Mouse (Mus musculus): ENCODE data around the gene Setd1b. TPM values are rescaled to one million over a fixed set of nuclear protein-coding genes. Genes with fewer than 3 reads are reported as not detected.

The Setd1b gene
- polyA plus RNA-seq, 1 experiment from 2014 or later: 4.5 TPM

DNA sequence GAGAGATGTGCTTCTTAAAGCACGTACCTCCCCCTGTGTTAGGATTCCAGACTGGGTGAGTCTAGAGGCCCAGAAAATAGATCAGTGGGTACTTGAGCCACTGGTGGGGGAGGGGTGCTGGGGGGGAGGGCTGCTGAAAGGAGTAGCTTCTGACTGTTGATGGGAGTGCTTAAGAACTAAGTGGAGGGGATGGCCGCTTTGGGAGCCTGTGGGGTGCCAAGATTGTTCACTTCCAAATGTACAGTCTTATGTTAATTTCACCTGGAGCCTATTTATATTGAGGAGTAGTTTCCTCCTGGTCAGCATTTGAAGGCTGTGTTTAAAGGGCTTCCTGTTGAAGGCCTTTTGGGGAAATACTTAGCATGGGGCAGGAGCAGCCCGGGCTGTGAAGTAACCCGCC is 16.0 kb downstream of the Setd1b start:
- Histone ChIP-seq H3K9ac (ENCODE audit: low read length) (no peak overlapping the region), H3K9me3 (ENCODE audit: control insufficient read depth, low read length) (no peaks in the 10 kb centered on the region), H3K4me3 (ENCODE audit: low read depth, low read length) (no peak overlapping the region), H3K4me2 (replicated peaks; ENCODE audit: low read depth) (no peak overlapping the region), H3K4me1 (replicated peaks; ENCODE audit: control insufficient read depth, insufficient read depth) (no peaks in the 10 kb centered on the region), H3K27ac (replicated peaks) (no peak overlapping the region), H3K36me3 (ENCODE audit: control insufficient read depth, insufficient read depth, low read length) (peaks cover 44% of the 10 kb centered on the region), H3K27me3 (ENCODE audit: control insufficient read depth, insufficient read depth, low read length) (no peaks in the 10 kb centered on the region)
- DNase-seq (ENCODE audit: low spot score) (no peak), ATAC-seq (ENCODE audit: low FRiP score, low TSS enrichment) (no peak)
- 86% methylated on average over 4 of the region's 4 CpGs for WGBS
- no peak for TF ChIP-seq EP300 (optimal IDR thresholded peaks at IDR 0.05)
- TF ChIP-seq CTCF (IDR thresholded peaks at IDR 0.05; ENCODE audit: low read depth): no peak

- 89% methylated on average over 4 of the region's 4 CpGs for WGBS
- Histone ChIP-seq H3K27ac (replicated peaks) (no peak overlapping the region), H3K36me3 (ENCODE audit: control insufficient read depth, insufficient read depth, low read length) (peaks cover 57% of the 10 kb centered on the region), H3K9me3 (ENCODE audit: control insufficient read depth, low read length) (no peaks in the 10 kb centered on the region), H3K9ac (ENCODE audit: low read length) (no peak overlapping the region), H3K4me1 (replicated peaks; ENCODE audit: control insufficient read depth, insufficient read depth) (no peaks in the 10 kb centered on the region), H3K4me3 (ENCODE audit: low read depth, low read length) (no peak overlapping the region), H3K27me3 (ENCODE audit: control insufficient read depth, insufficient read depth, low read length) (no peaks in the 10 kb centered on the region), H3K4me2 (replicated peaks; ENCODE audit: low read depth) (no peak overlapping the region)
- TF ChIP-seq EP300 (optimal IDR thresholded peaks at IDR 0.05): no peak
- no peak for TF ChIP-seq CTCF (IDR thresholded peaks at IDR 0.05; ENCODE audit: low read depth)
- DNase-seq (ENCODE audit: low spot score): no peak
- no peak for ATAC-seq (ENCODE audit: low FRiP score, low TSS enrichment)
These were observed 17.5 kb downstream of the Setd1b start for GRCm38 (mm10) chr5:123159446-123159845.

- H3K9me3 ChIP-seq (ENCODE audit: control insufficient read depth, low read length): no peaks in the 10 kb centered on the region
- no peak overlapping the region for H3K4me2 ChIP-seq (replicated peaks; ENCODE audit: low read depth)
- TF ChIP-seq CTCF (IDR thresholded peaks at IDR 0.05; ENCODE audit: low read depth): no peak
- TF ChIP-seq EP300 (optimal IDR thresholded peaks at IDR 0.05): no peak
- H3K4me3 ChIP-seq (ENCODE audit: low read depth, low read length): no peak overlapping the region
- no peaks in the 10 kb centered on the region for H3K4me1 ChIP-seq (replicated peaks; ENCODE audit: control insufficient read depth, insufficient read depth)
- 95% methylated on average over 11 of the region's 15 CpGs for WGBS
- no peak overlapping the region for H3K27ac ChIP-seq (replicated peaks)
- DNase-seq (ENCODE audit: low spot score) (no peak), ATAC-seq (ENCODE audit: low FRiP score, low TSS enrichment) (no peak)
- H3K9ac ChIP-seq (ENCODE audit: low read length): no peak overlapping the region
- peaks cover 59% of the 10 kb centered on the region for H3K36me3 ChIP-seq (ENCODE audit: control insufficient read depth, insufficient read depth, low read length)
- H3K27me3 ChIP-seq (ENCODE audit: control insufficient read depth, insufficient read depth, low read length): no peaks in the 10 kb centered on the region
These were observed 17.9 kb downstream of the Setd1b start for GRCm38 (mm10) chr5:123159866-123160265.

- Histone ChIP-seq H3K4me3 (ENCODE audit: low read depth, low read length) (no peak overlapping the region), H3K4me1 (replicated peaks; ENCODE audit: control insufficient read depth, insufficient read depth) (no peaks in the 10 kb centered on the region)
These were observed 18.3 kb downstream of the Setd1b start for GRCm38 (mm10) chr5:123160341-123160740.

GRCm38 (mm10) chr5:123162942-123163341 is 20.9 kb downstream of the Setd1b start:
- Histone ChIP-seq H3K9me3 (ENCODE audit: control insufficient read depth, low read length) (no peaks in the 10 kb centered on the region), H3K27me3 (ENCODE audit: control insufficient read depth, insufficient read depth, low read length) (no peaks in the 10 kb centered on the region), H3K4me3 (ENCODE audit: low read depth, low read length) (no peak overlapping the region), H3K9ac (ENCODE audit: low read length) (no peak overlapping the region), H3K36me3 (ENCODE audit: control insufficient read depth, insufficient read depth, low read length) (peaks cover 63% of the 10 kb centered on the region), H3K4me2 (replicated peaks; ENCODE audit: low read depth) (no peak overlapping the region), H3K4me1 (replicated peaks; ENCODE audit: control insufficient read depth, insufficient read depth) (no peaks in the 10 kb centered on the region), H3K27ac (replicated peaks) (no peak overlapping the region)
- no peak for DNase-seq (ENCODE audit: low spot score)
- WGBS: 77% methylated on average over 9 of the region's 9 CpGs
- 0 out of 2 replicates have a peak, but pooled peaks have one; percentile 27 for ATAC-seq (ENCODE audit: low FRiP score, low TSS enrichment)
- TF ChIP-seq CTCF (IDR thresholded peaks at IDR 0.05; ENCODE audit: low read depth) (no peak), EP300 (optimal IDR thresholded peaks at IDR 0.05) (no peak)

More at GRCm38 (mm10) chr5:123160341-123160740, 18.3 kb downstream of the Setd1b start:
- Histone ChIP-seq H3K27ac (replicated peaks) (no peak overlapping the region), H3K9ac (ENCODE audit: low read length) (no peak overlapping the region), H3K9me3 (ENCODE audit: control insufficient read depth, low read length) (no peaks in the 10 kb centered on the region), H3K36me3 (ENCODE audit: control insufficient read depth, insufficient read depth, low read length) (peaks cover 59% of the 10 kb centered on the region), H3K27me3 (ENCODE audit: control insufficient read depth, insufficient read depth, low read length) (no peaks in the 10 kb centered on the region), H3K4me2 (replicated peaks; ENCODE audit: low read depth) (no peak overlapping the region)
- ATAC-seq (ENCODE audit: low FRiP score, low TSS enrichment) (no peak), DNase-seq (ENCODE audit: low spot score) (no peak)
- TF ChIP-seq EP300 (optimal IDR thresholded peaks at IDR 0.05) (no peak), CTCF (IDR thresholded peaks at IDR 0.05; ENCODE audit: low read depth) (no peak)
- 91% methylated on average over 13 of the region's 15 CpGs for WGBS

GRCm38 (mm10) chr5:123166437-123166836 is 24.4 kb downstream of the Setd1b start:
- H3K27me3 ChIP-seq (ENCODE audit: control insufficient read depth, insufficient read depth, low read length): no peaks in the 10 kb centered on the region
- no peak overlapping the region for H3K9ac ChIP-seq (ENCODE audit: low read length)
- 76% methylated on average over 10 of the region's 10 CpGs for WGBS
- no peak overlapping the region for H3K4me2 ChIP-seq (replicated peaks; ENCODE audit: low read depth)
- H3K4me3 ChIP-seq (ENCODE audit: low read depth, low read length): no peak overlapping the region
- no peaks in the 10 kb centered on the region for H3K9me3 ChIP-seq (ENCODE audit: control insufficient read depth, low read length)
- TF ChIP-seq CTCF (IDR thresholded peaks at IDR 0.05; ENCODE audit: low read depth): no peak
- no peak for TF ChIP-seq EP300 (optimal IDR thresholded peaks at IDR 0.05)
- no peak overlapping the region for H3K27ac ChIP-seq (replicated peaks)
- no peak for DNase-seq (ENCODE audit: low spot score)
- no peak for ATAC-seq (ENCODE audit: low FRiP score, low TSS enrichment)
- peaks cover 36% of the 10 kb centered on the region for H3K36me3 ChIP-seq (ENCODE audit: control insufficient read depth, insufficient read depth, low read length)
- H3K4me1 ChIP-seq (replicated peaks; ENCODE audit: control insufficient read depth, insufficient read depth): no peaks in the 10 kb centered on the region
